Mouse (Mus musculus) megakaryocyte, embryonic 14.5 days (primary cell): ENCODE measurements around the gene Gm37240.

ENCODE experiments used
- FLI1 ChIP-seq: IDR thresholded peaks from 2 replicates; pipeline ENCODE4 v1.6.1; 2012; ENCODE audit warnings: low read length, inconsistent platforms, mixed read lengths
- GATA1 ChIP-seq: IDR thresholded peaks from 3 replicates; pipeline ENCODE4 v1.6.1; 2012; ENCODE audit warnings: mixed read lengths, low read length, inconsistent platforms, borderline replicate concordance

GRCm38 (mm10) chr3:85480638-85481037 is 406.7 kb downstream of the Gm37240 start:
- TF ChIP-seq GATA1 (no peak), FLI1 (no peak)
